Mouse (Mus musculus): ENCODE measurements around the gene Hormad1. TPM values are rescaled to one million over a fixed set of nuclear protein-coding genes. Genes with fewer than 3 reads are reported as not detected.
A peak's percentile ranks its signal among the peaks of the same experiment; 100 is the strongest.

Gene Hormad1
- polyA plus RNA-seq, 1 experiment from 2014 or later = not detected

- in situ Hi-C loops (cut with MboI; ENCODE audit: low pct_unique_long_range_greater_than_20kb) = no loop called here
- H3K27me3 ChIP-seq = no peaks in the 10 kb centered on the region
- CTCF ChIA-PET = interaction anchor here (0.8 to 1.3 kb wide), 3 partner anchors 9 to 36 kb away, joined by 3 to 6 read pairs (median 4); no protein-coding TSS in a partner anchor
- TF ChIP-seq CTCF (IDR thresholded peaks at IDR 0.05) = no peak
- DNase-seq (ENCODE audit: low read depth, low spot score) (no peak), ATAC-seq (no peak)
- POLR2A ChIA-PET = no interaction called here
Measured at GRCm38 (mm10) chr3:95553986-95554385, 5.5 kb upstream of the Hormad1 start.

DNA sequence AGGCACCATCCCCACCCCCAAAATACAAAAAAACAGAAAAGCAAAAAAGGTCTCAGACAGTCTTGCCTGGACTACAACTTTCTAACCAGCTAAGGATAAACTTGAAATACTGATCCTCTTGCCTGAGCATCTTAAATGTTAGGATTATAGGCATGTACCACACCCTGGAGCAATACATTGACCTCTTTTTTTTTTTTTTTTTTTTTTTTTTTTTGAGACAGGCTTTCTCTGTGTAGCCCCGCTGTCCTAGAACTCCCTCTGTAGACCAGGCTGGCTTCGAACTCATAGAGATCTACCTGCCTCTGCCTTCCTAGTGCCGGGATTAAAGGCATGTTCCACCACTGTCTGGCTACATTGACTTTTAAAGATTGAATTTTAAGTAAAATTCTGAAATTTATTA, 1.3 kb downstream of the Hormad1 start:
- ChIA-PET CTCF (no interaction called here), POLR2A (no interaction called here)
- H3K27me3 ChIP-seq = no peaks in the 10 kb centered on the region
- ATAC-seq = no peak
- no peak for DNase-seq (ENCODE audit: low read depth, low spot score)
- in situ Hi-C loops (cut with MboI; ENCODE audit: low pct_unique_long_range_greater_than_20kb) = no loop called here
- TF ChIP-seq CTCF (IDR thresholded peaks at IDR 0.05) = no peak

- DNase-seq (ENCODE audit: low read depth, low spot score) (no peak), ATAC-seq (no peak)
- in situ Hi-C loops (cut with MboI; ENCODE audit: low pct_unique_long_range_greater_than_20kb) = no loop called here
- ChIA-PET CTCF (interaction anchor here (1.4 kb wide), 1 partner anchor 11 kb away, joined by 3 read pairs; no protein-coding TSS in a partner anchor), POLR2A (interaction anchor here (0.6 kb wide), 1 partner anchor 23 kb away, joined by 3 read pairs; no protein-coding TSS in a partner anchor)
- H3K27me3 ChIP-seq = no peaks in the 10 kb centered on the region
- no peak for TF ChIP-seq CTCF (IDR thresholded peaks at IDR 0.05)
Measured at GRCm38 (mm10) chr3:95561826-95562225, 2.3 kb downstream of the Hormad1 start.

GRCm38 (mm10) chr3:95569585-95569984, 10.1 kb downstream of the Hormad1 start:
- ATAC-seq = no peak
- in situ Hi-C loops (cut with MboI; ENCODE audit: low pct_unique_long_range_greater_than_20kb) = no loop called here
- POLR2A ChIA-PET = no interaction called here
- CTCF ChIA-PET = interaction anchor here (0.7 to 1.4 kb wide), 2 partner anchors 20 to 37 kb away, joined by 3 read pairs; no protein-coding TSS in a partner anchor
- no peak for DNase-seq (ENCODE audit: low read depth, low spot score)
- peaks cover 4% of the 10 kb centered on the region for H3K27me3 ChIP-seq
- TF ChIP-seq CTCF (IDR thresholded peaks at IDR 0.05) = no peak

DNA sequence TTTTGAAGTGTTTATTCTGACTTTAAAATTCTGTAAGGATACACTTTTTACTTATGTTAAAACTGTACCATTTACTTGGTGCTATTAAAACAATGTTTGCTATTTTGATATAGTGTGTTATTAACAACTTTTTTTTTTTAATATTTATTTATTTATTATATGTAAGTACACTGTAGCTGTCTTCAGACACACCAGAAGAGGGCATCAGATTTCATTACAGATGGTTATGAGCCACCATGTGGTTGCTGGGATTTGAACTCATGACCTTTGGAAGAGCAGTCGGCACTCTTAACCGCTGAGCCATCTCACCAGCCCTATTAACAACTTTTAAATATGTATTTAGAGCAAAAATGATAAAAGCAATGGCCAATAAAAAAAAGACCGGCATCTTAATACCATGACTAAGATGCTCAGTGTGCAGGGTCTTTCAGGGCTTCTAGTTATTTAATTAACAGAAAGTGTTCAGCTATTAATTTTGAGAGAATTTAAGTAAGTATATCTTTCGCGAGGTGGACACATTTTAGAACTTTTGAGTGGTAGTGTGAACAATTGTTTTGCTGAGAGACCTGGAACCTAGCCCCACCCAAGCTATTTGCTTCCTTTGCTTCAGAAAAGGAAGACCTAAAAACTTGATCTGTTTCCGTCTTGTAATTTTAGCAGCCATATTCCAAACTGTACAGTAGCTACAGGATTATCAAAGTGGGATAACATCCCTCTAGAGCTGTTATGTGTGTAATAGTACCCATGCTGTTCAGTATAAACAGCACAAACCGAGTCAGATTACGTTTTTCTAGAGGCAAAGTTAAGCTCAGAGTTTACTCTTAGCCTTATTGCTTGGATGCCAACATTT, 28.5 kb downstream of the Hormad1 start:
- no peaks in the 10 kb centered on the region for H3K27me3 ChIP-seq
- DNase-seq (ENCODE audit: low read depth, low spot score) (no peak), ATAC-seq (no peak)
- in situ Hi-C loops (cut with MboI; ENCODE audit: low pct_unique_long_range_greater_than_20kb) = no loop called here
- ChIA-PET POLR2A (no interaction called here), CTCF (interaction anchor here (0.7 to 1.6 kb wide), 3 partner anchors 11 to 15 kb away, joined by 3 to 7 read pairs (median 4); no protein-coding TSS in a partner anchor)
- TF ChIP-seq CTCF (IDR thresholded peaks at IDR 0.05) = no peak

- in situ Hi-C loops (cut with MboI; ENCODE audit: low pct_unique_long_range_greater_than_20kb) = no loop called here
- DNase-seq (ENCODE audit: low read depth, low spot score) = peak; percentile 99
- ChIA-PET POLR2A (no interaction called here), CTCF (interaction anchor here (0.7 to 1.6 kb wide), 4 partner anchors 10 to 71 kb away, joined by 3 to 7 read pairs (median 4); no protein-coding TSS in a partner anchor)
- no peaks in the 10 kb centered on the region for H3K27me3 ChIP-seq
- no peak for TF ChIP-seq CTCF (IDR thresholded peaks at IDR 0.05)
- peak; percentile 100 for ATAC-seq
Measured at GRCm38 (mm10) chr3:95588604-95589086, 29.2 kb downstream of the Hormad1 start, which contains the start of gene Golph3l. Golph3l (plus strand) TSS chr3:95588934.

GRCm38 (mm10) chr3:95598734-95599133, 39.3 kb downstream of the Hormad1 start:
- TF ChIP-seq CTCF (IDR thresholded peaks at IDR 0.05) = no peak
- no peak for DNase-seq (ENCODE audit: low read depth, low spot score)
- no peak for ATAC-seq
- CTCF ChIA-PET = interaction anchor here (0.8 to 1.8 kb wide), 4 partner anchors 10 to 34 kb away, joined by 3 to 7 read pairs (median 6); partner anchors contain the start of gene Golph3l
- in situ Hi-C loops (cut with MboI; ENCODE audit: low pct_unique_long_range_greater_than_20kb) = no loop called here
- H3K27me3 ChIP-seq = no peaks in the 10 kb centered on the region
- POLR2A ChIA-PET = no interaction called here

DNA sequence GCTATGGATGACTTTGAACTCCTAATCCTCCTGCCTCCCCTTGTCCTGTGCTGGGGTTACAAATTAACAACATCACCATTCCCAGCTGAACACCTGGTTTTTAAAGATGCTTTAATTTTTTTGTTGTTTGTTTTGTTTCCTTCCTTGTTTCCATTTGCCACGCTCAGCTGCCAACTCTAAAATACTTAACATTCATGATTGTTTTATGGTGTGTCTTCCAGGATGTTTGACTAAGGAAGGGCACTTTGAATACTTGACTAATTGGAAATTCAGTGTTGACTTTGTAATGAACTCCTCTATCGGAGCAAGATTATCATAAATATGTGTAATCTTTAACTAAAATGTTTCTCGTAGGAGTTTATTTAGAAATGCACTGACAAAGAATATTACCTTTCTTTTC, 41.8 kb downstream of the Hormad1 start:
- in situ Hi-C loops (cut with MboI; ENCODE audit: low pct_unique_long_range_greater_than_20kb) = no loop called here
- TF ChIP-seq CTCF (IDR thresholded peaks at IDR 0.05) = no peak
- no peak for ATAC-seq
- H3K27me3 ChIP-seq = no peaks in the 10 kb centered on the region
- POLR2A ChIA-PET = no interaction called here
- CTCF ChIA-PET = interaction anchor here (1.1 to 1.8 kb wide), 3 partner anchors 10 to 24 kb away, joined by 4 to 6 read pairs (median 5); partner anchors contain the start of gene Ensa
- DNase-seq (ENCODE audit: low read depth, low spot score) = no peak

DNA sequence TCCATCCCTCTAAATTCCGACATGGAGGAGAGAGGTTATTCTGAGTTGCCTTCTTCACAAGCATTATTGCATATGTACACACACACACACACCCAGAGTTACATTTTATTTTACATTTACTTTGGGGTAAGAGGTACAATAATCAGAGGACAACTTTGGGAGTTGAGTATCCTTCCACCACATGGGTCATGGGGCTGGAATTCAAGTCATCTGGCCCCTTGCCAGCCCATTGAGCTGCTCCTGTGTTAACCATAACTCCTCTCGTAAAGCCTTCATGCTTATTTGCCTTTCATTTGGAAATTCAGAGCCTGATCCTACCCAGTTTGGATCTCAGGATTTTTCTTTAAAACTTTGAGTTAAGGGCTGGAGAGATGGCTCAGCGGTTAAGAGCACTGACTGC, 46.6 kb downstream of the Hormad1 start:
- CTCF ChIA-PET = interaction anchor here (1.6 to 2.4 kb wide), 4 partner anchors 10 to 88 kb away, joined by 4 to 14 read pairs (median 4); no protein-coding TSS in a partner anchor
- no peaks in the 10 kb centered on the region for H3K27me3 ChIP-seq
- TF ChIP-seq CTCF (IDR thresholded peaks at IDR 0.05) = no peak
- no peak for ATAC-seq
- in situ Hi-C loops (cut with MboI; ENCODE audit: low pct_unique_long_range_greater_than_20kb) = no loop called here
- DNase-seq (ENCODE audit: low read depth, low spot score) = peak; percentile 41
- POLR2A ChIA-PET = no interaction called here

DNA sequence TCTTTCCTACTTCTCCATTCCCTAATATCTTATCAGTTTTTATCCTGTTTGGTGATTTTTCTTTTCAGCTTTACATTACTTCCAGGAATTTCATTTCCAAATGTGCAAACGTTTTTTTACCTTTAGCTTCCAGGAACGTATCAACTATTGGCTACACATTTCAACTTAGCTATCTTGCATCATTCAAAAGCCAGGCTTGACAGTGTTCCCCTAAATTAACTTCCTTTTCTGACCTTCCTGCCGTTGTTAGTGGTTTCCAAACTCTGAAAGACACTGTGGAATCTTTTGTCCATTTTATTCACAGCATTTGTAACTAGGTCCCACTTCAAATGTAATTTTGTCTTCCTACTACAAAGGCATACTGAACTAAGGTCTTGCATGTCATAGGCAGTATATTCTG, 49.7 kb downstream of the Hormad1 start:
- no peak for DNase-seq (ENCODE audit: low read depth, low spot score)
- CTCF ChIA-PET = interaction anchor here (2.6 kb wide), 1 partner anchor 10 kb away, joined by 7 read pairs; no protein-coding TSS in a partner anchor
- POLR2A ChIA-PET = no interaction called here
- no peak for ATAC-seq
- TF ChIP-seq CTCF (IDR thresholded peaks at IDR 0.05) = no peak
- H3K27me3 ChIP-seq = no peaks in the 10 kb centered on the region
- in situ Hi-C loops (cut with MboI; ENCODE audit: low pct_unique_long_range_greater_than_20kb) = no loop called here

DNA sequence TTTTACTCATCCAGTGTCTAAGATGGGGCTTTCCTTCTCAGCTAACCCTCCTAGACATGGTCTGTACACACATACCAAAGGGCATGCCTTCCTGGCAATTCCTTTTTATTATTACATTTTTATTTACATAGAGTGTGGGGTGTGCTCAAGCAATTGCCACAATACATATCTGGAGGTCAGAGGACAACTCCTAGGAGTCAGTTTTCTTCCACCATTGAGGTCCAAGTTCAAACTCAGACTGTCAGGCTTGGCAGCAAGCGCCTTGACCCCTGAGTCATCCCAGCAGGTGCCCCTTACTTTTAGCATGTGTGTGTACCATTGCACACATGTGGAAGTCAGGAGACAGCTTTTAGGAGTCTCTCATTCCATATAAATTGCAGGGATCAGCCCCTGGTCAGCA, 54.5 kb downstream of the Hormad1 start:
- no peaks in the 10 kb centered on the region for H3K27me3 ChIP-seq
- ChIA-PET POLR2A (interaction anchor here (0.6 kb wide), 1 partner anchor 27 kb away, joined by 3 read pairs; no protein-coding TSS in a partner anchor), CTCF (interaction anchor here (1.0 kb wide), 1 partner anchor 22 kb away, joined by 3 read pairs; no protein-coding TSS in a partner anchor)
- no peak for TF ChIP-seq CTCF (IDR thresholded peaks at IDR 0.05)
- DNase-seq (ENCODE audit: low read depth, low spot score) (no peak), ATAC-seq (no peak)
- in situ Hi-C loops (cut with MboI; ENCODE audit: low pct_unique_long_range_greater_than_20kb) = no loop called here

All from Patski (cell line).